Mouse (Mus musculus): Measurements from ENCODE around the gene Slc6a3. TPM values are rescaled to one million over a fixed set of nuclear protein-coding genes. Genes with fewer than 3 reads are reported as not detected.

The Slc6a3 gene
- total RNA-seq, 2 experiments from 2014 or later = not detected

DNA sequence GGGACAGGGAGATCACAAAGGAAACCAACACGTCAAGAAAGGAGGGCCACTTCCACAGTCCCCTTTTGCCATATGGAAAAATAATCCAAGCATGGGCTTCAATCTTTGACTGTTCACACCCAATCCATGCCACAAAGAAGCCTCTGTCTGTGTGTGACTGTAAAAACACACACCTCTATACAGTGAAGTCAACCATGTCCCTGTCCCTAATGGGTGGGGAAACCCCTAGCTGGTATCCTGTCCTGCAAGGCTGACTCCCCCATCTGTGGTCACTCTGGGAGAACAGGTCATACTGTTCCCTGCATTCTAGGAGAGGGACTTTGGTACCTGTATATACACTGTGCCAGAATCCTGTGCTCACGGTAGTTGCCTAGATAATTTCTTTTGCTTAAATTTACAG lies 40.7 kb downstream of the Slc6a3 start:
- intact Hi-C loops (cut with DNase I) = no loop called here

DNA sequence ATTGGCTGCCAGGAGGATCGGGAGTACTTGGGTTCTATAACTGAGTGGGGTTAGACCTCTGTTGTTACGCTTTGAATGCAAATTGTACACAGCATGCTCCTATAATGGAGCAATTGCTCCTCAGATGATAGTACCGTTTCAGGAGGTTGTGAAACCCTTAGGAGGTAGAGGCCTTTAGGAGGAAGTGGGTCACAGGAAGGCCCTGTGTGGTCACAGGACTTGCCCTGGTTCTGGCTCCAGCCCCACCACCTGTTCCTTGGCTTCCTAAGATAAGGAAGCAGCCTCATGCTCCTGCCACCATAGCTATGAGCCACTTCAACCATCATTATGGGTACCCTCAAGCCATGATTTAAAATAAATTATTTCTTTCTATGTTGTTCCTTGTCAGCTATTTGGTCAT lies 54.9 kb downstream of the Slc6a3 start:
- no peak for DNase-seq
- intact Hi-C loops (cut with DNase I) = no loop called here

More for the DNA sequence above, 40.7 kb downstream of the Slc6a3 start:
- no peak for DNase-seq

DNA sequence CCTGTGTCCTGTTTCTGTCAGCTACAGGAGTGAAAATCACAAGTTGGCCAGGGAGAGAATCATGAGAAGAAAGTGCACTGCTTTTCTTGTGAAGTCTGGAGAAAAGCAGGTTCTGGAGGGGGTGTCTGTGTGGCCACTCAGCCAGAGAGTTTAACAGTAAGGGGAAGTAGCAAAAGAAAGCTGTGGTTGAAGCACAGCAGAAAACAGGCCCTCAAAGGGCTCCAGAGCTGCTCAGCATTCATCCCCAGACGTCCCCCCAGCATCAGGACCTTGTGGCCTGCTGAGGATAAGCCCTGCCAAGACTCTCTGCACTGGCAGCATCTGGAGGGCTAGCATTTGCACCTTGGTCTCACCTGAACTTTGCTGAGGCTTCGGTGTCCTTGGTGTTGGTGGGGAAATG lies 56.0 kb downstream of the Slc6a3 start:
- intact Hi-C loops (cut with DNase I) = no loop called here
- DNase-seq = no peak

DNA sequence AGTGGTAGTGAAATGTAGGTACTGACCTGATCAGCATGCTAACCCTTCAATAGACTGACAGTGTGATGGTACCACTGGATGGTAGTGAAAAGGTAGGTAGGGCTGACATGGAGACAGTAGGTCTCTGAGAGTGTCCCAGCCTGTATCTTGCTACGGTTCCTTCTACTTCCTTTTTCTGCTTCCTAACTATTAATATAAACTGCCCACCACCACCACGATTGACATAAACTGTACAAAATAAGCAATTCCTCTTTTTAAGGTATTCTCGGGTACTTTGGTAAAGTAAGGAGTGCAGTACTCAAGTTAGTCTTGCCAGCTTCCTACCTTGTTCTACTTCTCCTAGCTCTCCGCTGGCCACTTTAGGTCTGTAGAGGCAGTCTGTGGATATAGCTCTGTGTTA lies 59.7 kb downstream of the Slc6a3 start:
- no peak for DNase-seq
- intact Hi-C loops (cut with DNase I) = no loop called here

DNA sequence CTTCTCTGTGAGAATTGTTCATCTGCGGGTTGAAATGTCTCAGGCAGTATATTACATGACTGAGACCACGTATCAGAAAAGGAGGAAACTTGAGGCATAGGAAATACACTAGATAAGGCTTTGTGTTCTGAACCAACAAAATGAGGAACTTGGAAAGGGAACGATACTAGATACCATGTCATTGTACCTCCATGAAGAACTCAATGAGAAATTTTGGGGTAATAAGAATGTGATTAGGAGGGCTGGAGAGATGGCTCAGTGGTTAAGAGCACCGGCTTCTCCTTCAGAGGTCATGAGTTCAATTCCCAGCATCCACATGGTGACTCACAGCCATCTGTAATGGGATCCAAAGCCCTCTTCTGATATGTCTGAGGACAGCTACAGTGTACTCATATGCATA lies 63.7 kb downstream of the Slc6a3 start:
- no peak for DNase-seq
- intact Hi-C loops (cut with DNase I) = loop anchor here (5.0 kb wide), 1 partner anchor 268 kb away; no protein-coding TSS in a partner anchor

DNA sequence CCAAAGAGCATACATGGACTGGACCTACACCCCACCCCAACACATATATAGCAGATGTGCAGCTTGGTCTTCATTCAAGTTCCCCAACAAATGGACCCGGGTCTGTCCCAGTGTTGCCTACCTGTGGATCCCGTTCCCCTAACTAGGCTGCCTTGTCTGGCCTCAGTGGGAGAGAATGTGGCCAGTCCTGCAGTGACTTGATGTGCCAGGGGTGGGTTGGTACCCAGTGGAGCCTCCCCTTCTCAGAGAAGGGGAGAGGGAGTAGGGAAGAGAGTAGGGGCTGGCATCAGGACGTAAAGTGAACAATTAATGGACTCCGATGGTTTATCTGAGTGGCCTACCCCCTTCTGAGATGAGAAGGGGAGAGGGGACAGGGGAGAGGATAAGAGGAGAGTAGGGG lies 66.5 kb downstream of the Slc6a3 start:
- intact Hi-C loops (cut with DNase I) = loop anchor here (5.0 kb wide), 1 partner anchor 271 kb away; no protein-coding TSS in a partner anchor
- DNase-seq = peak in 1 of 2 experiments; percentile 9

DNA sequence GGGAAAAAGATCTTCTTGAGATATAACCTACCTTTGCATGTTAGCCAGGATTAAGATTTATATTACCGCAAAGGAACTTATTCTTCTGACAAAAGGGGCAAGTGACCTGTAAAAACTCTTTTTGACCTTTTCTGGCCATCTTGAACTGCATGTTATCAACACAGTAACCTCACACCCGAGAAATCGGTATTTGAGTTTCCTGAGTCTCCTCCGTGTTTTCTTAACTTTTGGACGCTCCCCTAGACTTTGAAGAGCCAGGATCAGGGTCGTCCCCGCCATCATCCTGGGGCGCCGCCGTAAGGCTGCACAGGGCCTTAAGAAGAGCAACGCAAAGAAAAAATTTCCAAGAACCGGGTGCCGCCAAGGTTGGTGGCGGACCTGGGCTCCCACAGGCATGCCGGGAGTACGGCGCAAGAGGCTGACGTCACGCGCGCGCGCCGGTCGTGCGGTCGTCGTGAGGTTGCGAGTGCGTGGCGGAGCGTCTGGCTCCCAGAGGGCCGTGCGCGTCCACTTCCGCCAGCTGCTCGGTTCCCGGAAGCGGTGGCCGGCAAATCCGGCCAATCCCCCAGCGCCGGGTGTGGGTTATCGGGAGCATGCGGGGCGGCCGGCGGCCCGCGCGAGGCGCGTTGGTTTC lies 67.1 kb downstream of the Slc6a3 start, which contains the start of gene Clptm1l:
Clptm1l (plus strand) TSS at position 485 of the 634 bp plus-strand sequence.
- DNase-seq = peak; percentile 97 to 98
- intact Hi-C loops (cut with DNase I) = loop anchor here (5.0 kb wide), 1 partner anchor 271 kb away; no protein-coding TSS in a partner anchor

DNA sequence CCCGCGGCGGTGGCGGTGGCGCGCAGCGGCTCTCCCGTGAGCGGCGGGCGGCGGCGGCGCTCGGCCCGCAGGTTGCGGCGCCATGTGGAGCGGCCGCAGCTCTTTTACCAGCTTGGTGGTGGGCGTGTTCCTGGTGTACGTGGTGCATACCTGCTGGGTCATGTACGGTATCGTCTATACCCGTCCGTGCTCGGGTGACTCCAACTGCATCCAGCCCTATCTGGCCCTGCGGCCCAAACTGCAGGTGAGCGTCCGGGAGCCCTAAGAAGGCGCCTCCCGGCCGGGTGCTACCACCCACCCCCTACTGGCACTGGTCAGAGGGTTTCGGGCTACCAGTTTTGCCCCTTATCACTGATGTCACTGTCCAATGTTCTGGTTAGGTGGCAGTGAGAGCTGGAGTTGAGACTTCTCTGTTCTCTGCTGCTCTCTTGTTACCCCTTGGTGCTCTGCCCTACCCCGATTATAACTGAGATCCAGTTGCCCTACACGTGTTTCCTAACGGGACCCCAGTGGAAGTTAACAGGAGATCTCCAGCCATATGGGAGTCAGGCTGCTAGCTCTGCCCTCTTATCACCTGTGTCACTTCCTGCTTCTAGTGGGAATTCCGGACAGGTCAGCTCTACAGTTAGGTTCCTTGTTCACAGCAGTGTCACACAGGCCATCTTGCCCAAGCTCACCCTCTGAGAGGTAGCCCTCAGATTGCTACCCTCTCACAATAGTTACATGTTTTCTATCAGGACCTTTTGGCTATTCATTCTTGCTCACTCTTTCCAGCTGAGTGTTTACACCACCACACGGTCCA lies 67.8 kb downstream of the Slc6a3 start:
- DNase-seq = no peak
- intact Hi-C loops (cut with DNase I) = loop anchor here (5.0 kb wide), 1 partner anchor 272 kb away; no protein-coding TSS in a partner anchor

DNA sequence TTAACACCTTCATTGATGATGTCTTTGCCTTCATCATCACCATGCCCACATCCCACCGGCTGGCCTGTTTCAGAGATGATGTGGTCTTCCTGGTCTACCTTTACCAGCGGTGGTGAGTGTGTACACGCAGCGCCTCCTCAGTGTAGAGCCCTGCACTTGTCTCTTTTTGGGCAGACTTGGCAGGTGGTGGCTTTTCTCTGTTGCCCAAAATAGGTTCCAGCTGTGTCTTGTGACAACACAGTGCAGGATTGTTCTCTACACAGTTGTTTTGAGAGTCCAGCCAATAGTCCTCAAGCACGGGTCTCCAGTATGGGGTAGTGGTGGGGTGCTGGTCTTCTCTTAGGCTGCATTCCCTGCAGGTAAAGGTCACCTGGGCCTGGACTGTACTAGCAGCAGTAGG lies 81.9 kb downstream of the Slc6a3 start:
- DNase-seq = peak; percentile 22 to 43
- intact Hi-C loops (cut with DNase I) = loop anchor here (5.0 kb wide), 1 partner anchor 191 kb away; no protein-coding TSS in a partner anchor

DNA sequence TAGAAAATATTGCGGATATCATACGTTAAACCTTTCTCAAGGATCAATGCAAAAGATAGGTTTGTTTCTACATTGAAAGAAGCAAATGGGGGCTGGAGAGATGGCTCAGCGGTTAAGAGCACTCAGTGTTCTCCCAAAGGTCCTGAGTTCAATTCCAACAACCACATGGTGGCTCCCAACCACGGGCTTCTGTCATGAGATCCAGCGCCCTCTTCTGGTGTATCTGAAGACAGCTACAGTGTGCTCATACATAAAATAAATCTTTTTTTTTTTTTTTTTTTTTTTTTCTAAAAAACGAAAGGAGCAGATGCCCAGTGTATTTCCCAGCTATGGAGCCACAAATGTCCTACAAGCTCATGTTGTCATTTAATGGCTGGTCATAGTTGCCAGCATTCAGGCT lies 84.1 kb downstream of the Slc6a3 start:
- intact Hi-C loops (cut with DNase I) = no loop called here
- no peak for DNase-seq

DNA sequence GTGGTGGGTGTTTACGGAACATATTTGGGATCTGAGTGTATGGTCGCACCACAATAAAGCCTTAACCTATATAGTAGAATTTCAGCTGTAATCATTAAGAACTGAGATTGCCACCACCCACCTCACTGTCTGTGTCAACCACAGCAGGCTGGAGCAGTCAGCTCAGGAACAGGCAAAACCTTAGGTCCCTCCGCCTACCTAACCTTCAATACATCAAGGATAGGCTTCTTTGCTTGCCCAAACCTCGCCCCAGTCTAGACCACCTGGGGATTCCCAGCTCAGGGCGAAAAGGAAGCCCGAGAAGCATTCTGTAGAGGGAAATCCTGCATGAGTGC lies 89.8 kb downstream of the Slc6a3 start:
- intact Hi-C loops (cut with DNase I) = loop anchor here (2.0 kb wide), 1 partner anchor 114 kb away; no protein-coding TSS in a partner anchor
- DNase-seq = no peak

DNA sequence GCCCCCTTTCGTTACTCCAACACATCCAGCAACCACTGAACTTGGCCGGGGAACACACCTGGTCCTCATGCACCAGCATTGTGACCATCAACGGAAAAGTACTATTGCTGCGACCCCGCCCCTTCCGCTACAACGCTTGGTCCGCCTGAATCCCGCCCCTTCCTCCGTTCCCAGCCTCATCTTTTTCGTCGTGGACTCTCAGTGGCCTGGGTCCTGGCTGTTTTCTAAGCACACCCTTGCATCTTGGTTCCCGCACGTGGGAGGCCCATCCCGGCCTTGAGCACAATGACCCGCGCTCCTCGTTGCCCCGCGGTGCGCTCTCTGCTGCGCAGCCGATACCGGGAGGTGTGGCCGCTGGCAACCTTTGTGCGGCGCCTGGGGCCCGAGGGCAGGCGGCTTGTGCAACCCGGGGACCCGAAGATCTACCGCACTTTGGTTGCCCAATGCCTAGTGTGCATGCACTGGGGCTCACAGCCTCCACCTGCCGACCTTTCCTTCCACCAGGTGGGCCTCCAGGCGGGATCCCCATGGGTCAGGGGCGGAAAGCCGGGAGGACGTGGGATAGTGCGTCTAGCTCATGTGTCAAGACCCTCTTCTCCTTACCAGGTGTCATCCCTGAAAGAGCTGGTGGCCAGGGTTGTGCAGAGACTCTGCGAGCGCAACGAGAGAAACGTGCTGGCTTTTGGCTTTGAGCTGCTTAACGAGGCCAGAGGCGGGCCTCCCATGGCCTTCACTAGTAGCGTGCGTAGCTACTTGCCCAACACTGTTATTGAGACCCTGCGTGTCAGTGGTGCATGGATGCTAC lies 90.4 kb downstream of the Slc6a3 start, which contains the start of gene Tert:
Tert (plus strand) TSS at position 167 of the 805 bp plus-strand sequence.
- intact Hi-C loops (cut with DNase I) = loop anchor here (2.0 kb wide), 1 partner anchor 114 kb away; no protein-coding TSS in a partner anchor

More for the DNA sequence above, 90.4 kb downstream of the Slc6a3 start, which contains the start of gene Tert:
- peak; percentile 30 to 49 for DNase-seq

Other genes with a start within 250 kb of the Slc6a3 start
- 10 to 100 TPM; 43.0 to 46.9 TPM for gene Mrpl36, start 208.2 kb upstream of the Slc6a3 start, total RNA-seq (2021)
- gene Ndufs6, start 208.2 kb upstream of the Slc6a3 start, total RNA-seq (2021) = 100 to 1,000 TPM; 859 to 902 TPM
- gene Lpcat1, start 69.5 kb upstream of the Slc6a3 start, total RNA-seq (2021) = 10 to 100 TPM; 10.7 to 13.0 TPM
- gene Clptm1l, start 67.3 kb downstream of the Slc6a3 start, total RNA-seq (2021) = 10 to 100 TPM; 74.7 to 75.0 TPM
- under 1 TPM; 0.12 to 0.50 TPM for gene Tert, start 90.2 kb downstream of the Slc6a3 start, total RNA-seq (2021)
- not detected for gene Slc6a18, start 141.3 kb downstream of the Slc6a3 start, total RNA-seq (2021)
- gene Slc6a19, start 168.1 kb downstream of the Slc6a3 start, total RNA-seq (2021) = under 1 TPM in 1 of 2 experiments, not detected in 1; 0.10 TPM
- 100 to 1,000 TPM; 160 to 180 TPM for gene Slc12a7, start 196.3 kb downstream of the Slc6a3 start, total RNA-seq (2021)

Measured in heart, postnatal 10 days (tissue).